Mouse (Mus musculus) A20 (cell line): Measurements from ENCODE around the gene Bub1b.

Source experiments
- DNase-seq: peaks from one replicate; pipeline ENCODE4 v3.0.0-alpha.2; 2011; ENCODE audit warnings: low read depth, low spot score

The Bub1b gene

GRCm38 (mm10) chr2:118664975-118665516, 67.0 kb downstream of the Bub1b start:
- DNase-seq = no peak

- DNase-seq = no peak
Measured at GRCm38 (mm10) chr2:118665616-118666015, 67.6 kb downstream of the Bub1b start.

- no peak for DNase-seq
Measured at GRCm38 (mm10) chr2:118667181-118667580, 69.2 kb downstream of the Bub1b start.

- DNase-seq = no peak
Measured at GRCm38 (mm10) chr2:118669245-118669644, 71.2 kb downstream of the Bub1b start.

GRCm38 (mm10) chr2:118669785-118670184, 71.8 kb downstream of the Bub1b start:
- no peak for DNase-seq

GRCm38 (mm10) chr2:118671728-118672127, 73.7 kb downstream of the Bub1b start:
- DNase-seq = no peak

GRCm38 (mm10) chr2:118673686-118674465, 75.9 kb downstream of the Bub1b start:
- no peak for DNase-seq

DNA sequence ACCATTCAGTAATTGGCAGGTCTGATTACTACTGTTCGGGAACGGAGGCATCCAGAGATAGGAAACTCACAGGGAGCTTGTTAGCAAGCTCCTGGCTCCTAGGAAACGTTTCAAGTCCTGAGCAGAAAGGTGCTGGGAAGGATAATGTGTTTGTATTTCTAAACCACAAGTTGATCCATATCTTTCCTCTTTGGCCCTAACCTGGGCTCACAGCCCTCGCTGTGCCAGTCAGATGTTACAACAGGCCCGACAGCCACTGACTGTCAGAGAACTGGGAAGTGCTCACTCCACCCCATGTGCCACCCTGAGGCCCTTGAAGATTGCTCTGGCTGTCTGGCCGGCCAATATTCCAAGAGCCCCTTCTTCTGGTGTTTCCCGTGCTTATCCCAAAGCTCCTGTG, 76.5 kb downstream of the Bub1b start:
- DNase-seq = no peak

DNA sequence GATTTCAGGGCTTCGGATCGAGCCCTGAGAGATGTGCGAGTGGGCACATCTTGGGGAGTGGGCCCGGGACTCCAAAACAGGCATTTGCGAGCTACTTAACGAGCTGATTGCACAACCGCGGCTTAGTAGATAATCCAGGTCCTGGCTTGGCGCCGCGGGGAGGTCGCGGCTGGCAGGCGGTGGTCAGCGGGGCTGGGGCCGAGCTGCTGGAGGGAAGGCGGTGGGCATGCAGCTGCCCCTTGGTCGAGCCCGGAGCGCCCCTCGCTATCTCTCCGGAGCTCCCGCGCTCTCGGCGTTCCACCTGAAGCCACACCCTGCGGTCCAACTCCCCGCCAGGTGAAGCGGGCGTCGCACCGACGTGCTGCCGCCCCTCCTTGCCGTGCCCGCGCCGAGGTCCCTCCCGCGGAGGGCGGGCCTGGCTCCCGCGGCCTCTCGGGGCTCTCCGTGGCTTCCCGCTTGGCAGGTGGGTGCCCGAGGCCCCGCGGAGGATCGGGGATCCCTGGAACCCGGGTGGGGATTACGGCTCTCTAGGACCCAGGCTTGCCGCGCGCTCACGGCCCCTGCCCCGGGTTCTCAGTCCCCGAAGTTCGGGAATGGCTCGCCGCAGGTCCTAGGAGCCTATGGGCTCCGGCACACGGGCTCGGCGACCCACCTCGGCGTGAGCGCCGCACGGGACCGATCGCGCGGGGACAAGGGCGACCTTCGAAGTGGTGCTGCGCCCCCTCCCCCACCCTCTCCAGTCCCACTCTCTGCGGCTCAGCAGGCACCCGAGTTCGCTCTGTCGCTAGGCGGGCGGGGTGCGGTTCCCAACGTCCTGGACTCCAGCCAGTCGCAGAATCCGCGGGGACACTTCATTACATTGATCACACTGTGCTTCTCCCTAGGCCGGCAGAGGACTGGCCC, 79.1 kb downstream of the Bub1b start:
- no peak for DNase-seq

- DNase-seq = no peak
Measured at GRCm38 (mm10) chr2:118677817-118678216, 79.8 kb downstream of the Bub1b start.

- DNase-seq = no peak
Measured at GRCm38 (mm10) chr2:118679577-118679976, 81.6 kb downstream of the Bub1b start.

DNA sequence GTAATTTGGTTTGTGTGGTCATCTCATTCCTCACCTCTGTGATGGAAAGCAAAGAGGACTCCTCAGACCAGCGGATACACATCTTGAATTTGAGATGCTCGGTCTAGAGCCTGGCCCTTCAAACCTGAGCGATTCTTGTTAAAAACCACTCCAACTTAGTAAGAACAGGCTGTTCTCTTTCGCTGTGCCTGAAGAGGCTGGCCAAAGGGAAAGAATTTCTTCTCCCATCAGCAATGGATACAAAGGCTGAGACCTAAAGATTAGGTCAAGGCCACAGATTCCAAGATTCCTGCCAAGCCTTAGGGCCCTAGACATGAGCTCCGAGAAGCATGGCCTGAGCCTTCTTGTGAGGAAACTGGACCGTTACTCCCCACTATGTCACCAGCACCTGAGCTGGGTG, 82.9 kb downstream of the Bub1b start:
- DNase-seq = no peak

GRCm38 (mm10) chr2:118682544-118683260, 84.7 kb downstream of the Bub1b start:
- no peak for DNase-seq

- no peak for DNase-seq
Measured at GRCm38 (mm10) chr2:118685088-118685487, 87.1 kb downstream of the Bub1b start.

- no peak for DNase-seq
Measured at GRCm38 (mm10) chr2:118686693-118687092, 88.7 kb downstream of the Bub1b start.

GRCm38 (mm10) chr2:118687791-118688190, 89.8 kb downstream of the Bub1b start:
- DNase-seq = no peak

GRCm38 (mm10) chr2:118689875-118690274, 91.9 kb downstream of the Bub1b start:
- no peak for DNase-seq
